Mouse (Mus musculus) erythroblast, embryonic 14.5 days (primary cell): ENCODE measurements around the gene Cnpy4.

Experiments
- GATA1 ChIP-seq: IDR thresholded peaks from 2 replicates; pipeline ENCODE4 v1.6.1; 2012; ENCODE audit warnings: low read length, inconsistent platforms, mixed read lengths
- TAL1 ChIP-seq: IDR thresholded peaks from 3 replicates; pipeline ENCODE4 v1.6.1; 2012; ENCODE audit warnings: low read length, inconsistent platforms, mixed read lengths

- TF ChIP-seq TAL1 (no peak), GATA1 (no peak)
Measured at GRCm38 (mm10) chr5:138154390-138154789, 32.9 kb upstream of the Cnpy4 start.
